Mouse (Mus musculus) WW6 (cell line): ENCODE measurements around the gene Gm10382.
"Not testable (repeated sequence)": the region's sequence is repeated elsewhere in the genome, so short reads cannot be mapped to it uniquely, and the experiment has no call there.

Experiments
- DNase-seq: peaks from one replicate; pipeline ENCODE4 v3.0.0-alpha.2; 2013; ENCODE audit warnings: low read depth, low spot score

Gene Gm10382

GRCm38 (mm10) chr5:125392977-125393621 is 4.0 kb downstream of the Gm10382 start:
- DNase-seq, result no peak

DNA sequence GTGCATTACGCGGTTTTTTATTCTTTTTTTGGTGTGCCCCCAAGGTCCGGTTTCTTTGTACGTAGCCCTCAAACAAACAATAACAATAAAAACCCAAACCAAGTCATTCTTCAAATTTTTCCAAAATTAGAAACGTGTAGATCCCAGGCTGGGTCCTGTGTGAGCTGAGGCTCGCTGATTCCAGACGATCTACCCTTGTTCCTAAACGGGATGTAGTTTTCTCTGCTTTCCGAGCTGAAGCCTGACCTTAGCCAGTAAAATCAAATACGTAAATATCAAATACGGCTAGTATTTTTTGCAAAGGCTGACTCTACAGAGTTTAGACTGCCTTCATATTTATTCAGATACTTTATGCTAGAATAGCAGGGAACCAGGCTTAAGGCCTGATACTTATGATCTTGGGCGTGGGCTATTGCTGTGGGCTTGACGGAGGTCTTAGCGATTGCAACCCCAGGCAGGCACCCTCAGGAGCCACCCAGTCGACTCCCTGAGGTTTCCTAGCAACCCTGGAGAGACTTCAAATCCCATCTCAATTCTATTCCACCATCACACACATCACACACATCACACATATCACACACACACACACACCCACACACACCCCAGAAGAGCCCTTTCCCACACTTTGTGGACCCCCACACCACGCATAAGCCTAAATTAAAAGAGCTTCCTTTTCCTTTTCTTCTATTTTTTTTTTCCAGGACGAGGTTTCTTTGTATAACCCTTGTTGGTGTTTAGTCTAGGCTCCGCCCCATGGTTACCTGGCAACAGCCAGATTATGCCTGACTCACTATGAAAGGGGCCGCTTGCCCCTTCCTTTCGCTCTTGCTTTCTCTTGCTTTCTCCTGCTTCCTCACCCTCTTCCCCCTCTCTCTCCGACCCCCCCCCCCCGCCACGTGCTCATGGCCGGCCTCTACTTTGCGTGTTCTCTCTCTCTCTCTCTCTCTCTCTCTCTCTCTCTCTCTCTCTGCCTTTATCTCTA is 4.8 kb downstream of the Gm10382 start:
- no peak for DNase-seq

DNA sequence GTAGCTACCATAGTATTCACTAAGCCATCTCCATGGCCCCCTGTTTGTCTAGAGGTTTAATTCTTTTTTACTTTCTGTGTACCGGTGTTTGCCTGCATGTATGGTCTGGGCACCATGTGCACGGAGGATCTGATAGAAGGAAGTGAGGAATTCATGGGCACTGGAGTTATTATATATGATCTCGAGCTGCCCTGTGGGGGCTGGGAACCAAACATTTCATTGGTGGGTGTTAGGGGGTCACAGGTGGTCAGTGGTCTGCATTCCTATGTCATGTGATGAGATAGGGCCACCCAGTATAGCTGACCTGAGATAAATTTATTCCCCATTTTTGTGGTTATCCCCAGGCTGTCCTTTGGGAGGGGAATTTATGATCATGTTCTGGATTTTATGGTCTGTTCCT is 5.9 kb downstream of the Gm10382 start:
- DNase-seq, result no peak

DNA sequence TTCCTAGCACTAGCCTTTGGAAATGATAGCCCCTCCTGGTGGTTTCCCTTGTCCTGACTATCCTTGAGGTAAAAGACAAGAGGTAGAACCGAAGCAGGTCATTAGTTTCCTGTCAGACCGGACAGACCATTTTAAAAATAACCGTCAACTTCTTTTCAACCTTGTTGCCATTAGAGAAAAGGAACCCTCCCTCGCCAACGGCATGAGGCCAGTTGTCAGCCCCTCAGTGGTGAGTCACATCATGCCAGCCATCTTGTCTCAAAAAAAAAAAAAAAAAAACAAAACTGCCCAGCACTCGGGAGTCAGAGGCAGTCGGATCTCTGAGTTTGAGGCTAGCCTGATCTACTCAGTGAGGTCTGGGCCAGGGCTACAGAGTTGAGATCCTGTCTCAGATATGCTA is 11.8 kb downstream of the Gm10382 start:
- DNase-seq, result no peak

GRCm38 (mm10) chr5:125402476-125402875 is 13.4 kb downstream of the Gm10382 start:
- no peak for DNase-seq

DNA sequence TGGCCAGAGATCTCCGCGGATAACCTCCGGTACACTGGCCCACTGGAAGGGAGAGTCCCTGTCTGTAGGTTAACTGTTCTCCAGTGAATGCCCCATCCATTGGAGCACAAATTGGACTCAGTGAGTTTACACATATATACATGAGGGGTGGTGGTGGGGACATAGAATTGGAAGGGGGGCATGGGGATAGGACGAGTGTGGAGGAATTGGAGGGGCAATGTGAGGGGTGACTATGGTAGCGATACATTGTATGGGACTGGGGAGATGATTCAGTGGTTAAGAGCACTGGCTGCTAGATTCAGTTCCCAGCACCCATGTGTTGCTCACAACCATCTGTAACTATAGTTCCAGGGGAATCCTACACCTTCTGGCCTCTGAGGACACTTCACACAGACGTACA is 13.9 kb downstream of the Gm10382 start:
- DNase-seq, result no peak

DNA sequence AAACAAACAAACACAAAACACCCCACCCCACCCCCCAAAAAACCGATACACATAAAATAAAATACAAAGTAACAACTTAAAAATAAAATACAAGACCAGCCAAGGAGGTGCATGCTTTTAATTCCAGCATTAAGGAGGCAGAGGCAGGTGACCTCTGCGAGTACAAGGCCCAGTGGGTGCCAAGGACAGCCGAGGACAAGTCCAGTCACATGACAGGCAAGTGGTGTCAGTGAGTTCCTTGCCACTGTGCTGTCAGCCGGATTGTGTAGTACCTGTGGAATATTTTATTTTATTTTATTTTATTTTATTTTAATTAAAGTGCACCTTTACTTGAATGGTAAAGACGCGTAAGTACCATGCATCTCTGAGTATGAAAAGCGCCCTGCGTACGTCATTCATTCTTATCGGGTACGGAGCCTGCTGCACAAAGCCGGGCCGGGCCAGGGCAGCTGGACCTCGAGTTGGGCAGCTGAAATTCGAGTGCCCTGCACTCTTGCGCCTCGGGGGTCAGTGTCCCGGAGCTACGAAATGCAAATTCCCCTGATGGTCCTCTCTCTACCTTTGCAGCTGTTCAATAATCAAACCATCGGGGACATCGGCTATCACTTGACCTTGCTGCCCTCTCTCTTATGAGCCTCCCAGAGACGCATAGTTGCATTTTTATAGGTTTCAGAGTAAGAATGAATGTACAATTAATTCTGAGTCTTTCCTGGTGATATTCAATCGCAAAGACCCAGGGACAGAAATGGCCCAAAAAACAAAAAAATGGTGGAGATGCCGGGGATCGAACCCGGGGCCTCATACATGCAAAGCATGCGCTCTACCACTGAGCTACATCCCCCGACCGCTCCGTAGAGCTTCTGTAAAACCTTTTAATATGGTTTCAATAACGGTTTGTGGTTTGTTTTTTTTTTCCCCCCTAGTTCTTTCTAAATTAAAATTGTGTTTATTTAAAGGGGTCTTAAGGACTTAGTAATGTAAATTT is 14.7 kb downstream of the Gm10382 start:
- no peak for DNase-seq

GRCm38 (mm10) chr5:125404536-125404902 is 15.4 kb downstream of the Gm10382 start:
- no peak for DNase-seq

DNA sequence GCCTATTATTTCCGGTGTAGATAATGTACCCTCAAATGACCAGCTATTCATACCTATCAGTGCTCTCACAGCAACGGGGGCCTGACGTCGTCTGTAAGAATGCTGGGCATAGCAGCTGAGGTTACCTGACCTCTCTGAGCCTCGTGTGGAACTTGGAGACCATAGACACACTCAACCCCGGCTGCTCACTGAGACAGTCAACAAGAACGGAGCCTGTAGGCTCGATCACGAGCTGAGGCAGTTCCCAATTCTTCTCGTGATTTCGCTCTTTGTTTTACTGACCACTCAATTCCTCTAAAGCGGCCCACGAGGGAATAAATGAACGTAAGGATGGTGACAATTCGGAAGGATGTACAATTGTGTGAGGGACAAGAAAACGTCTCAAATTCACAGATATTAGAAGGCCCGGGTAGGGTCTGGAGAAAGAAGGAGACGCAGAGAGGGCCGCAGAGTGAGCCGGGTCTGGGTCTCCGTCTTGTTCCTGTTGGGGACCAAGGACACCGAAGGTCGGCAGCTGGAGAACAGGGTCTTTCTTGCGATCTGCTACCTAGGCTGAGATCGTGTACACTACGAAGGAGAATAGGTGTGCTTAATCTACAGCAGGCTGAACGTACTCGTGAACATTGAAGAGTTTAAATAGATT is 15.9 kb downstream of the Gm10382 start:
- DNase-seq, result no peak

- DNase-seq, result no peak
Measured at GRCm38 (mm10) chr5:125405546-125406248, 16.6 kb downstream of the Gm10382 start.

DNA sequence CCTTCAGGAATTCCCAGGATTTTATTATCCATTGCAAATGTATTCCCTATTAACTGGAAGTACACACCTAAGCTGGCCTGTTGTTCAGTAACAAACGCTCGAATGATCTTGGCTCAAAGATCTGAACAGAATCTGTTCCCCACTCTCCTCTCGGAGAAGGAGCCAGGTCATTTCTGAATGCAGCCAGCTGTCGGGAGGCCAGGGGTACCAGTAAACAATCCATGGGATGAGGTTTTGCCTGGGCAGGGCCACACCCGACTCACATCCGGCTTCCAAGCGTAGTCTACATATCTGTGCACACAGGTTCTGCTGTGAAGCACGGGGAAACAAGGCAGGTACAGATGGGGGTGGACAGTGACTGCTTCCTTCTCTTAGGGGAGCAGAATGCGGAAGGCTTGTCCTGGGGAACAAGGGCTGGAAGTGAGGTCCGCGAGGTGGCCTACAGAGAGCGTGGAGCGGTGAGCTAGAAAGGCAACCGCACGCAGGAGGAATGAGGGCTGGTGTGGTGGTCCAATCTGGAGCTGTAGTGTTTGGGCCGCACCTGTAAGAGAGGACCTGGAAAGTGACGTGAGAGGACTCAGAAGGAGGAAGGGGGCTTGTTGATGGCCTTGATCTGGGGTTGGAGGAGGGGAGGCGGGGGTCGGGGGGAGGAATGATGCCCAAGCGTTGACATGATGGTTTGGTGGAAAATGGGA is 17.3 kb downstream of the Gm10382 start:
- no peak for DNase-seq

DNA sequence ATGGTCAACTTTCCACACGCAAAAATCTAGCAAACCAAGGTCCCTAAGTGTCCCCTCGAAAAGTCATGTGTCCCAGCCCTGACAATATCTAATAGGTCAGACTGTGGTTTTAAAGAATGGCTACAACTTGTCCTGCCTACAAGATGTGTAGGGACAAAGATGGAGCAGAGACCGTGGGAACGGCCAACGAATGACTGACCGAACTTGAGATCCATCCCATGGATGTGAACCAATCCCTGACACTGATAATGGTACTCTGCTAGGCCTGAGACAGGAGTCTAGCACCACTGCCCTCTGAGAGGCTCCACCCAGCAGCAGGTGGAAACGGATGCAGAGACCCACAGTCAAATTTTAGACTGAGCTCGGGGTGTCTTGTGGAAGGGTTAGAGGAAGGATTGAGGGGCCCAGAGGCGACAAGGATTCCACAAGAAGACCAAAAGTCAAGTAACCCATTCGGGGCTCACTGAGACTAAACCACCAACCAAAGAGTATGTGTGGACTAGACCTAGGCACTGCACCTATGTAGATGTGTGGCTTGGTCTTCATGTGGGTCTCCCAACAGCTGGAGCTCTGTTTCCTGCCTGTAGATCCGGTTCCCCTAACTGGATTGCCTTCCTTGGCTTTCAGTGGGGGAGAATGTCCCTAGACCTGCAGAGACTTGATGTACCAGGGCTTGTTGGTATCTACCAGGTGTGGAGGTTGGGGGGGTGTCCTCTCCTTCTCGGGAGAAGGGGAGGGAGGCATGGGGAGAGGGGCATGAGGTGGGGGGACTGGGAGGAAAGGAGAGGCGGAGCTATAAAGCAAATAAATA is 18.1 kb downstream of the Gm10382 start:
- no peak for DNase-seq

DNA sequence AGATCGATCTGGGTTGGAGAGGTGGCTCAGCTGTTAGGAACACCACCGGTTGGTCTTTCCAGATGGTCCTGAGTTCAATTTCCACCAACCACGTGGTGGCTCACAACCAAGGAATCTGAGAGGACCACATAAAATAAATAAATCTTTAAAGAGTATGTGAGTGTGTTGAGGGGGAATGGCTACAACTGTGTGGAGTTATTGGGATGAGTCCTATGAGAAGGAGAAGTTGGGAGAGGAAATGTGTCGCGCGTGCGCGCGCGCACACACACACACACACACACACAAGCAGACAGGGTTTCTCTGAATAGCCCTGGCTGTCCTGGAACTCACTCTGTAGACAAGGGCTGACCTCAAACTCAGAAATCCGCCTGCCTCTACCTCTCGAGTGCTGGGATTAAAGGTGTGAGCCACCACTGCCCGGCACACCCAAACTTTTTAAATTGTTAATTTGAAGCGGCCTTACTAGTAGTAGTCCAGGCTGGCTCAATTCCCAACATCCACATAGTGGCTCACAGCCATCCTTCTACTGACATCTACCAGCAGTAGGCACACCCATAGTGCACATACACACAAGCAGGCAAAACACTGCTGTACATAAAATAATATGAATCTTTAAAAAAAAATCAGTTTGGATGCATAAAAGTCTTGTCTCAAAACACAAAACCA is 18.9 kb downstream of the Gm10382 start:
- DNase-seq, result no peak

- no peak for DNase-seq
Measured at GRCm38 (mm10) chr5:125408842-125409241, 19.7 kb downstream of the Gm10382 start.

GRCm38 (mm10) chr5:125409348-125410090 is 20.4 kb downstream of the Gm10382 start:
- no peak for DNase-seq

DNA sequence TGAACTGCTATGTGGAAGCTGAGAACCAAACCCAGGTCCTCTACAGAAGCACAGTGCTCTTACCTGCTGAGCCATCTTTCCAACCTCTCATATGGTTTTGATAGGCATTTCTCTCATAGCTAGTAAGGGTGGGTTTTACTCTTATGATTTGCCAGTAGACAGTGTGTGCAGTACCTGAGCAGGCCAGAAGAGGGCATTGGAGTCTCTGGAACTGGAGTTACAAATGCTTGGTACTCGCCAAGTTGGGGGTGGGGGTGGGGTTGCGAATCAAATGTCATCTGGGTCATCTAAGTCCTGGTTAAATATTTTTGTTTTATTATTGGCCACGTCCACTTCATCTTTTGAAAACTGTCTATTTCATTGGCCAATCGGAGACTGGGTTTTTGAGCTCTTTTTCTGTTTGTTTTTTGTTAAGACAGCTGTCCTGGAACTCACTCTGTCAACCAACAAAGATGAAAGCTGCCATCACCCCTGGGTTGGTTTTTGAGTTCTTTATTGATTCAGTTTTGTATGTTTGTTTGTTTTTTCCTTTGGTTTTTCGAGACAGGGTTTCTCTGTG is 22.9 kb downstream of the Gm10382 start:
- no peak for DNase-seq

DNA sequence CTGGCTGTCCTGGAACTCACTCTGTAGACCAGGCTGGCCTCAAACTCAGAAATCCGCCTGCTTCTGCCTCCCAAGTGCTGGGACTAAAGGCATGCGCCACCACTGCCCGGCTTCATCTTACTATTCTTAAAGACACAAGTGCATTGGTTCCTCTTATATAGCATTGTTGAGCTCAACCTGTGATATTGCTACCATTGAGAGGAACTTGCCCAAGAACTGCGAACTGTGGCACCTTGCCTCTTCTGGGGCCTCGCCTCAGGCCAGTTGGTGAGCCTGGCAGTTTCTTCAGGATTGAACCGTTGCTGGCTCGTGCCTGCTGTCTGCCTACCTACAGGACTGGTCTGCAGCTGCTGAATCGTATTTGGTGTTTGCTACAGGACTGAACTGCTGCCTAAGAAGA is 23.4 kb downstream of the Gm10382 start:
- not testable (repeated sequence) for DNase-seq

GRCm38 (mm10) chr5:125413763-125414162 is 24.6 kb downstream of the Gm10382 start:
- DNase-seq, result no peak
